Mouse (Mus musculus) midbrain, embryonic 16.5 days (tissue): Measurements from ENCODE around the gene Hal. TPM values are rescaled to one million over a fixed set of nuclear protein-coding genes. Genes with fewer than 3 reads are reported as not detected.

Experiments used
- ATAC-seq: fragments of 200-750 bp; cut with Nextera tagmentation; 2 replicates; pipeline ENCODE4 v1.8.0; 2017; ENCODE audit warnings: moderate TSS enrichment
- H3K27ac ChIP-seq: fragments of 300-500 bp; sonication (generic); 2 replicates; pipeline ENCODE4 v1.5.1; 2014; ENCODE audit warnings: mild to moderate bottlenecking, low read length, mixed read lengths
- H3K27me3 ChIP-seq: fragments of 300-500 bp; sonication (generic); 2 replicates; pipeline ENCODE4 v1.6.1; 2014; ENCODE audit warnings: low read depth, low read length, mixed read lengths; ENCODE audit not compliant: control insufficient read depth, insufficient read depth
- H3K36me3 ChIP-seq: fragments of 300-500 bp; sonication (generic); 2 replicates; pipeline ENCODE4 v1.6.1; 2014; ENCODE audit warnings: mild to moderate bottlenecking, low read length, moderate library complexity, mixed read lengths; ENCODE audit not compliant: control insufficient read depth, insufficient read depth
- H3K4me1 ChIP-seq: fragments of 300-500 bp; sonication (generic); 2 replicates; pipeline ENCODE4 v1.6.1; 2014; ENCODE audit warnings: mild to moderate bottlenecking, low read length, mixed read lengths; ENCODE audit not compliant: control insufficient read depth, insufficient read depth
- H3K4me2 ChIP-seq: fragments of 300-500 bp; sonication (generic); 2 replicates; pipeline ENCODE4 v1.6.1; 2014; ENCODE audit warnings: mild to moderate bottlenecking, low read length, mixed read lengths
- H3K4me3 ChIP-seq: fragments of 300-500 bp; sonication (generic); 2 replicates; pipeline ENCODE4 v1.5.1; 2014; ENCODE audit warnings: low read depth, mild to moderate bottlenecking, low read length, moderate library complexity, mixed read lengths
- H3K9ac ChIP-seq: fragments of 300-500 bp; sonication (generic); 2 replicates; pipeline ENCODE4 v1.6.1; 2014; ENCODE audit warnings: low read depth, low read length, mixed read lengths
- H3K9me3 ChIP-seq: fragments of 300-500 bp; sonication (generic); replicated peaks from 2 replicates; pipeline ENCODE4 v1.6.1; 2014; ENCODE audit warnings: mild to moderate bottlenecking, low read length, mixed read lengths; ENCODE audit not compliant: control insufficient read depth, poor library complexity, severe bottlenecking
- WGBS: fragments of 180-500 bp; shearing (Covaris S2); extraction: QIAGEN DNeasy Blood & Tissue Kit; methylation state at CpG from one replicate; pipeline ENCODE4 v1.1.7; 2014; 5-methylcytosine and 5-hydroxymethylcytosine counted together
- polyA plus RNA-seq: library from polyadenylated mRNA; unstranded; fragments of >200 nt; fragmentation: Nextera tagmentation; extraction: Ambion mirVana; gene quantifications from 2 replicates; pipeline ENCODE4 v1.2.1, GENCODE M21; 2015

The Hal gene
- polyA plus RNA-seq, 1 experiment from 2014 or later, result not detected

- Histone ChIP-seq H3K36me3 (no peaks in the 10 kb centered on the region), H3K4me1 (no peaks in the 10 kb centered on the region), H3K4me3 (no peak overlapping the region), H3K9ac (no peak overlapping the region), H3K27me3 (no peaks in the 10 kb centered on the region), H3K4me2 (no peak overlapping the region), H3K27ac (no peak overlapping the region), H3K9me3 (no peaks in the 10 kb centered on the region)
- WGBS, result 92% methylated on average over 5 of the region's 5 CpGs
- no peak for ATAC-seq
Observed at GRCm38 (mm10) chr10:93519756-93520155, 31.2 kb downstream of the Hal start.

DNA sequence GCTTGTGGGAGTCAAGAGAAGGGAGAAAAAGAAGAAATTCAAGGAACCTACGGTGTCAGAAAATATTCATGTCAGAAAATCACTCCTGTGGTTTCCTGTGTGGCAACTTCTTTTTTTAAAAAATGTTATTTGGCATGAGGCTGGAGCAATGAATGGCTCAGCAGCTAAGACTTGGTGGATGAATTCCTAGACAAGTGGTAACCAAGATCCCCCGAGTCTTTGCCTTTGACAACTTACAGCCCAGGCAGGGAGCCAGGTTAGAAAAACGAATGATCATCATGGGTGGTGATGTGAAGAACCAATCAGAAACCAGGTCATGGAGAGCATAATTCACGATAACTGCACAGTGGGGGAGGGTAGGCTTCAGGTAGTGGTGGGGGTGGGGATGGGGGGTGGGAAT, 32.4 kb downstream of the Hal start:
- no peaks in the 10 kb centered on the region for H3K36me3 ChIP-seq
- no peaks in the 10 kb centered on the region for H3K9me3 ChIP-seq
- 65% methylated on average over 4 of the region's 4 CpGs for WGBS
- H3K4me3 ChIP-seq, result no peak overlapping the region
- no peaks in the 10 kb centered on the region for H3K4me1 ChIP-seq
- H3K4me2 ChIP-seq, result no peak overlapping the region
- ATAC-seq, result no peak
- no peak overlapping the region for H3K27ac ChIP-seq
- no peaks in the 10 kb centered on the region for H3K27me3 ChIP-seq
- H3K9ac ChIP-seq, result no peak overlapping the region

GRCm38 (mm10) chr10:93525329-93525728, 36.8 kb downstream of the Hal start:
- Histone ChIP-seq H3K27ac (no peak overlapping the region), H3K9ac (no peak overlapping the region), H3K36me3 (no peaks in the 10 kb centered on the region), H3K4me2 (no peak overlapping the region), H3K27me3 (no peaks in the 10 kb centered on the region), H3K9me3 (peaks cover 7% of the 10 kb centered on the region; the same call in 1 of the 2 replicates), H3K4me3 (no peak overlapping the region), H3K4me1 (no peaks in the 10 kb centered on the region)
- no peak for ATAC-seq
- WGBS, result 83% methylated on average over 1 of the region's 1 CpGs

DNA sequence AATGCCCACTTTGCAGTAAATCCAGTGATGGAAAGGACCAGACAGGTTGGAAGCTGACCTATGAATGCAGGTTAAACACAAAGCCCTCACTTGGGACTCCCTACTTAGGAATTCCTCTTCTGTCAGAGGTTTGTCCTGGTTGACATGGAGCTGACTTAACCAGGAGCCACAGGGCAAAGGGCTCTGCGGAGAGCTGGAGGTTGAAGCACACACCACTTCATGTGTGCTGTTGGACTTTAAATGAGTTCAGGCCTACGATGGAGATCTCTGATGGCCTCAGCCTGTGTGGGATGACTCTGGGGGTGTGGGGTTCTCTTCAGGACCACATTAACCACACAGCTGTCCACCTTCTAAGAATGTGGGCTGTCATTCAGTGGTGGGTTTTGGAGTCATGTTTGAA, 49.7 kb downstream of the Hal start:
- no peak overlapping the region for H3K9ac ChIP-seq
- H3K4me3 ChIP-seq, result no peak overlapping the region
- ATAC-seq, result no peak
- WGBS, result 89% methylated on average over 2 of the region's 2 CpGs
- H3K27ac ChIP-seq, result no peak overlapping the region
- H3K4me1 ChIP-seq, result peaks cover 7% of the 10 kb centered on the region; the same call in 1 of the 2 replicates
- H3K9me3 ChIP-seq, result no peaks in the 10 kb centered on the region
- H3K36me3 ChIP-seq, result no peaks in the 10 kb centered on the region
- H3K4me2 ChIP-seq, result no peak overlapping the region
- peaks cover 3% of the 10 kb centered on the region for H3K27me3 ChIP-seq

- peaks cover 7% of the 10 kb centered on the region; the same call in 1 of the 2 replicates for H3K4me1 ChIP-seq
- 62% methylated on average over 6 of the region's 6 CpGs for WGBS
- H3K36me3 ChIP-seq, result no peaks in the 10 kb centered on the region
- H3K9me3 ChIP-seq, result no peaks in the 10 kb centered on the region
- H3K9ac ChIP-seq, result no peak overlapping the region
- no peak overlapping the region for H3K4me3 ChIP-seq
- ATAC-seq, result no peak
- no peak overlapping the region for H3K4me2 ChIP-seq
- peaks cover 3% of the 10 kb centered on the region for H3K27me3 ChIP-seq
- H3K27ac ChIP-seq, result no peak overlapping the region
Observed at GRCm38 (mm10) chr10:93538818-93539217, 50.2 kb downstream of the Hal start.

GRCm38 (mm10) chr10:93539775-93540430, 51.3 kb downstream of the Hal start, which contains the start of gene Amdhd1:
Gene Amdhd1 (minus strand): TSS chr10:93540033.
- 3% methylated on average over 35 of the region's 35 CpGs for WGBS
- Histone ChIP-seq H3K4me3 (peak within 1 kb of the TSS; percentile 28), H3K4me2 (peak within 1 kb of the TSS; percentile 55), H3K9ac (peak within 1 kb of the TSS; percentile 2; the same call in 1 of the 2 replicates), H3K4me1 (0 out of 2 replicates have a peak, but pooled peaks cover 2% of the 10 kb centered on the region), H3K9me3 (no peaks in the 10 kb centered on the region), H3K27ac (no peak within 1 kb of the TSS), H3K27me3 (peaks cover 3% of the 10 kb centered on the region), H3K36me3 (no peaks in the 10 kb centered on the region)
- peak; percentile 85 for ATAC-seq

- WGBS, result 74% methylated on average over 17 of the region's 17 CpGs
- H3K27ac ChIP-seq, result no peak within 1 kb of the TSS
- H3K36me3 ChIP-seq, result no peaks in the 10 kb centered on the region
- peak within 1 kb of the TSS; percentile 55 for H3K4me2 ChIP-seq
- H3K27me3 ChIP-seq, result peaks cover 3% of the 10 kb centered on the region; the same call in 1 of the 2 replicates
- no peaks in the 10 kb centered on the region for H3K9me3 ChIP-seq
- H3K4me1 ChIP-seq, result 0 out of 2 replicates have a peak, but pooled peaks cover 2% of the 10 kb centered on the region
- ATAC-seq, result no peak
- peak within 1 kb of the TSS; percentile 28 for H3K4me3 ChIP-seq
- peak within 1 kb of the TSS; percentile 2; the same call in 1 of the 2 replicates for H3K9ac ChIP-seq
Observed at GRCm38 (mm10) chr10:93540431-93541210, 52.1 kb downstream of the Hal start, which contains the start of gene Ccdc38. Gene Ccdc38 (plus strand): TSS chr10:93540632.

GRCm38 (mm10) chr10:93541585-93541984, 53.0 kb downstream of the Hal start:
- Histone ChIP-seq H3K4me2 (no peak overlapping the region), H3K4me1 (0 out of 2 replicates have a peak, but pooled peaks cover 2% of the 10 kb centered on the region), H3K9me3 (no peaks in the 10 kb centered on the region), H3K9ac (no peak overlapping the region), H3K36me3 (no peaks in the 10 kb centered on the region), H3K4me3 (no peak overlapping the region), H3K27me3 (peaks cover under 1% of the 10 kb centered on the region; the same call in 1 of the 2 replicates), H3K27ac (no peak overlapping the region)
- ATAC-seq, result no peak
- 89% methylated on average over 1 of the region's 1 CpGs for WGBS

- Histone ChIP-seq H3K27ac (no peak overlapping the region), H3K36me3 (no peaks in the 10 kb centered on the region), H3K9ac (no peak overlapping the region), H3K27me3 (no peaks in the 10 kb centered on the region), H3K4me3 (no peak overlapping the region), H3K4me1 (0 out of 2 replicates have a peak, but pooled peaks cover 2% of the 10 kb centered on the region), H3K9me3 (no peaks in the 10 kb centered on the region), H3K4me2 (no peak overlapping the region)
- ATAC-seq, result no peak
- WGBS, result 16% methylated on average over 4 of the region's 4 CpGs
Observed at GRCm38 (mm10) chr10:93542356-93542755, 53.8 kb downstream of the Hal start.
